Mouse (Mus musculus) limb, embryonic 15.5 days (tissue): ENCODE measurements around the gene Uts2. TPM values are rescaled to one million over a fixed set of nuclear protein-coding genes. Genes with fewer than 3 reads are reported as not detected.
A peak's percentile ranks its signal among the peaks of the same experiment; 100 is the strongest.

Source experiments
- ATAC-seq: fragments of 200-750 bp; cut with Nextera tagmentation; 2 replicates; pipeline ENCODE4 v1.8.0; 2017; ENCODE audit warnings: low read depth, moderate TSS enrichment; ENCODE audit not compliant: insufficient number of reproducible peaks, low FRiP score, low TSS enrichment
- H3K27ac ChIP-seq: fragments of 300-500 bp; sonication (generic); 2 replicates; pipeline ENCODE4 v1.5.1; 2015; ENCODE audit warnings: moderate library complexity, mild to moderate bottlenecking, inconsistent platforms
- H3K27me3 ChIP-seq: fragments of 300-500 bp; sonication (generic); 2 replicates; pipeline ENCODE4 v1.6.1; 2015; ENCODE audit warnings: inconsistent platforms
- H3K36me3 ChIP-seq: fragments of 300-500 bp; sonication (generic); 2 replicates; pipeline ENCODE4 v1.6.1; 2015; ENCODE audit warnings: inconsistent platforms
- H3K4me1 ChIP-seq: fragments of 300-500 bp; sonication (generic); 2 replicates; pipeline ENCODE4 v1.6.1; 2015; ENCODE audit warnings: inconsistent platforms
- H3K4me2 ChIP-seq: fragments of 300-500 bp; sonication (generic); 2 replicates; pipeline ENCODE4 v1.6.1; 2015; ENCODE audit warnings: mild to moderate bottlenecking, inconsistent platforms
- H3K4me3 ChIP-seq: fragments of 300-500 bp; sonication (generic); 2 replicates; pipeline ENCODE4 v1.5.1; 2015; ENCODE audit warnings: mild to moderate bottlenecking, inconsistent platforms
- H3K9ac ChIP-seq: fragments of 300-500 bp; sonication (generic); 2 replicates; pipeline ENCODE4 v1.6.1; 2015; ENCODE audit warnings: inconsistent platforms
- H3K9me3 ChIP-seq: fragments of 300-500 bp; sonication (generic); 2 replicates; pipeline ENCODE4 v1.6.1; 2016; ENCODE audit warnings: inconsistent platforms
- WGBS: fragments of 180-500 bp; shearing (Covaris S2); methylation state at CpG from one replicate; pipeline ENCODE4 v1.1.7; 2015; 5-methylcytosine and 5-hydroxymethylcytosine counted together
- polyA plus RNA-seq: library from polyadenylated mRNA; unstranded; fragments of >200 nt; fragmentation: Nextera tagmentation; extraction: Ambion mirVana; gene quantifications from 2 replicates; pipeline ENCODE4 v1.2.1, GENCODE M21; 2015

Uts2 gene
- not detected in 2 replicates for polyA plus RNA-seq

- H3K4me1 ChIP-seq = no peaks in the 10 kb centered on the region; the same call in 1 of the 2 replicates
- H3K27me3 ChIP-seq = no peaks in the 10 kb centered on the region
- H3K27ac ChIP-seq = no peak within 1 kb of the TSS
- H3K4me3 ChIP-seq = no peak within 1 kb of the TSS
- no peak within 1 kb of the TSS for H3K9ac ChIP-seq
- no peaks in the 10 kb centered on the region for H3K9me3 ChIP-seq
- 87% methylated on average over 7 of the region's 7 CpGs for WGBS
- no peak for ATAC-seq
- no peaks in the 10 kb centered on the region for H3K36me3 ChIP-seq
- H3K4me2 ChIP-seq = no peak within 1 kb of the TSS
Observed at GRCm38 (mm10) chr4:150996797-150997196, at the start of gene Uts2. Uts2 (plus strand) TSS chr4:150997097.

DNA sequence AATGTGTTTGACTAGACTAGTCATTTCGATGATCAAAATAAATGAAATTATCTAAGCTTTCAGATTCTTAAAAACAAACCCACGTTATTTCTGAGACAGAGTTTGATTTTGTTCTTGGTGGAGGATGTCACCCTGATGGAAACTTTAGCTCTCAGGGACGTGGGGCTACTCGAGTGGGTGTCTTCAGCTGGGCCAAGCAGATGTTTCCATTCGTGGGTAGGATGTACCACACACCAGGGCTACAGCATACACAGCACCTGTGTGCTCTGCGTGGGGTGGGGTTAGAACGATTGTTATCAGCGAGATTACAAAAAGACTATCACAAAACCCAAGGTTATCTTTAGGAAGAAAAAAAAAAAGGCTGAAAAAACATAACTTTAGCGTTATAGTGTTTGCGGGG is 45.9 kb upstream of the Uts2 start:
- H3K36me3 ChIP-seq = no peaks in the 10 kb centered on the region
- no peak overlapping the region for H3K4me3 ChIP-seq
- no peaks in the 10 kb centered on the region for H3K9me3 ChIP-seq
- H3K9ac ChIP-seq = no peak overlapping the region
- H3K4me1 ChIP-seq = no peaks in the 10 kb centered on the region
- H3K27me3 ChIP-seq = no peaks in the 10 kb centered on the region
- no peak overlapping the region for H3K27ac ChIP-seq
- WGBS = 82% methylated on average over 10 of the region's 10 CpGs
- H3K4me2 ChIP-seq = no peak overlapping the region
- ATAC-seq = no peak

DNA sequence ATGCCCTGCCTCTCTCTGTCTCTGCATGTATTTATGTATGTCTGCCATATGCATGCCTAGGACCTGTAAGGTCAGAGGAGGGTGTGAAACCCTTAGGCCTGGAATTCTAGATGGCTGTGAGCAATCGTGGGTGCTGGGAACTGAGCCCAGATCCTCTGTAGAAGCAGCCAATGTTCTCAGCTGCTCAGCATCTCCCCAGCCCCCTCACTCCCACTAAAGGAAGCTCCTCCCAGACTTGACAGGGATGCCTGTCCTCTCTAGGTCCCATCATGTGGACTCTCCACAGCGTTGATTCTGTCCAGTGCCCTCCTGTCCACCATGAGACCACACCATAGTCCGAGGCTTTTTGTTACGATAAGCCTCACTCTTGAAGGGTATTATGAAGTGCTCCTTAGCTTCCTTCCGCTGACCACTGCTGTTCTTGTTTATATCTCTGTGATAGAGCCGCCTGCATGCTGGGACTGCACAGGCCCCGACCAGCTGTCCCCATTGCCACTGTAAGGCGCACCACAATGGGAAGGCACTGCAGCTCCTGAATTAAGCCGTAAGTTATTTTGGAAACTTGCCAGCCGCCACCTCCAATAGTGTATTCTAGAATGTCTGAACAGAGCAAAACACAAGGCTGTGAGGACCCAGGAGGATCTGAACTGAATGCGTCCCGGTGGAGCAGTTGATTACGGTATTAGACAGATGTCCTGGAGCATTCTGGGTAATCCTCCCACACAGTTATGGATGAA is 40.4 kb upstream of the Uts2 start:
- no peaks in the 10 kb centered on the region for H3K4me1 ChIP-seq
- no peaks in the 10 kb centered on the region for H3K36me3 ChIP-seq
- ATAC-seq = peak; percentile 60; the same call in 1 of the 2 replicates
- no peaks in the 10 kb centered on the region for H3K9me3 ChIP-seq
- H3K4me3 ChIP-seq = no peak overlapping the region
- no peak overlapping the region for H3K4me2 ChIP-seq
- WGBS = 64% methylated on average over 13 of the region's 13 CpGs
- no peak overlapping the region for H3K27ac ChIP-seq
- no peaks in the 10 kb centered on the region for H3K27me3 ChIP-seq
- H3K9ac ChIP-seq = no peak overlapping the region

GRCm38 (mm10) chr4:150957106-150957458 is 39.8 kb upstream of the Uts2 start:
- no peak overlapping the region for H3K27ac ChIP-seq
- H3K4me2 ChIP-seq = no peak overlapping the region
- no peak overlapping the region for H3K4me3 ChIP-seq
- 48% methylated on average over 1 of the region's 1 CpGs for WGBS
- H3K27me3 ChIP-seq = no peaks in the 10 kb centered on the region
- no peaks in the 10 kb centered on the region for H3K9me3 ChIP-seq
- no peaks in the 10 kb centered on the region for H3K4me1 ChIP-seq
- ATAC-seq = no peak
- no peaks in the 10 kb centered on the region for H3K36me3 ChIP-seq
- no peak overlapping the region for H3K9ac ChIP-seq

GRCm38 (mm10) chr4:150958536-150958935 is 38.4 kb upstream of the Uts2 start:
- no peak overlapping the region for H3K27ac ChIP-seq
- ATAC-seq = no peak
- WGBS = 87% methylated on average over 7 of the region's 7 CpGs
- H3K4me1 ChIP-seq = no peaks in the 10 kb centered on the region
- H3K4me2 ChIP-seq = no peak overlapping the region
- H3K36me3 ChIP-seq = no peaks in the 10 kb centered on the region
- no peak overlapping the region for H3K4me3 ChIP-seq
- H3K9ac ChIP-seq = no peak overlapping the region
- H3K9me3 ChIP-seq = no peaks in the 10 kb centered on the region
- H3K27me3 ChIP-seq = no peaks in the 10 kb centered on the region

GRCm38 (mm10) chr4:150962231-150962630 is 34.7 kb upstream of the Uts2 start:
- no peak overlapping the region for H3K4me2 ChIP-seq
- peaks cover 4% of the 10 kb centered on the region; the same call in 1 of the 2 replicates for H3K4me1 ChIP-seq
- H3K9me3 ChIP-seq = no peaks in the 10 kb centered on the region
- 51% methylated on average over 6 of the region's 6 CpGs for WGBS
- no peak overlapping the region for H3K4me3 ChIP-seq
- no peak overlapping the region for H3K9ac ChIP-seq
- no peak for ATAC-seq
- H3K27me3 ChIP-seq = no peaks in the 10 kb centered on the region
- H3K36me3 ChIP-seq = no peaks in the 10 kb centered on the region
- no peak overlapping the region for H3K27ac ChIP-seq

DNA sequence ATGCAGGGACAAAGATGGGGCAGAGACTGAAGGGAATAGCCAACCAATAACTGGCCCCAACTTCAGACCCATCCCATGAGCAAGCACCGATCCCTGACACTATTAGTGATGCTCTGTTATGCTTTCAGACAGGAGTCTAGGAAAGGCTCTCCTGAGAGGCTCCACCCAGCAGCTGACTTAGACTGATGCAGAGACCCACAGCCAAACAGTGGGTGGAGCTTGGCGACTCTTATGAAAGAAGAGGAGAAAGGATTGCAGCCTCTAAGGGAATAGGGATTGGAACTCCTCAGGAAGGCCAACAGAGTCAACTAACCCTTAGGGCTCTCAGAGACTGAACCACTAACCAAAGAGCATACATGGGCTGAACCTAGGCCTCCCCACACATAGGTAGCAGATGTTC is 33.2 kb upstream of the Uts2 start:
- Histone ChIP-seq H3K4me1 (peaks cover 4% of the 10 kb centered on the region; the same call in 1 of the 2 replicates), H3K36me3 (no peaks in the 10 kb centered on the region), H3K9ac (no peak overlapping the region), H3K4me2 (no peak overlapping the region), H3K4me3 (no peak overlapping the region), H3K27ac (no peak overlapping the region), H3K27me3 (no peaks in the 10 kb centered on the region), H3K9me3 (no peaks in the 10 kb centered on the region)
- no peak for ATAC-seq
- 71% methylated on average over 2 of the region's 2 CpGs for WGBS

GRCm38 (mm10) chr4:150964635-150965554 is 32.0 kb upstream of the Uts2 start:
- 0 out of 2 replicates have a peak, but pooled peaks have one; percentile 46 for ATAC-seq
- 10% methylated on average over 25 of the region's 25 CpGs for WGBS
- Histone ChIP-seq H3K36me3 (no peaks in the 10 kb centered on the region), H3K4me1 (peaks cover 4% of the 10 kb centered on the region; the same call in 1 of the 2 replicates), H3K9me3 (no peaks in the 10 kb centered on the region), H3K9ac (no peak overlapping the region), H3K4me3 (peak overlapping the region; percentile 19), H3K4me2 (peak overlapping the region; percentile 40), H3K27ac (no peak overlapping the region), H3K27me3 (no peaks in the 10 kb centered on the region)

GRCm38 (mm10) chr4:150965555-150965951 is 31.3 kb upstream of the Uts2 start:
- Histone ChIP-seq H3K4me3 (no peak overlapping the region), H3K27ac (no peak overlapping the region), H3K9me3 (no peaks in the 10 kb centered on the region), H3K4me1 (peaks cover 4% of the 10 kb centered on the region; the same call in 1 of the 2 replicates), H3K9ac (no peak overlapping the region), H3K36me3 (no peaks in the 10 kb centered on the region), H3K4me2 (no peak overlapping the region), H3K27me3 (no peaks in the 10 kb centered on the region)
- no peak for ATAC-seq
- WGBS = 69% methylated on average over 11 of the region's 11 CpGs

DNA sequence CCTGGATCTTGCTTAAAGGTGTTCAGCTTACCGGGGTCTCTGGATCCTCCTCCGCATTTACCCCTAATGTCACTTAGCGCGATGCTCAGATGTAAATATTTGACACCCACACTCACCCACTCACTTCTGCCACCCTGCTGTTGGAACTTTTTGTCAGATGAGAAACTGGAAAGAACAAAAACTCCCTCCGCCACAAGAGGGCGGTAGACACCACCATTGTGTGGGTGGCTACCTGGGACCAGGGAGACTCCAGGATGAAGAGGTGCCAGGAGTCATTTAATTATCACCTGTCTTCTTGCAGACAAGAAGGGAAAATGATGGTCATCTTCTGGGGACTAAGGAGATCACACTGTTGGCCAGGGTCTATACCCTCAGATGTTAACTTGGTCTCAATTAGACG is 30.3 kb upstream of the Uts2 start:
- WGBS = 20% methylated on average over 7 of the region's 7 CpGs
- H3K9ac ChIP-seq = no peak overlapping the region
- H3K36me3 ChIP-seq = no peaks in the 10 kb centered on the region
- H3K9me3 ChIP-seq = no peaks in the 10 kb centered on the region
- no peak overlapping the region for H3K4me2 ChIP-seq
- H3K4me1 ChIP-seq = peaks cover 4% of the 10 kb centered on the region; the same call in 1 of the 2 replicates
- H3K27ac ChIP-seq = no peak overlapping the region
- H3K27me3 ChIP-seq = no peaks in the 10 kb centered on the region
- ATAC-seq = no peak
- no peak overlapping the region for H3K4me3 ChIP-seq

DNA sequence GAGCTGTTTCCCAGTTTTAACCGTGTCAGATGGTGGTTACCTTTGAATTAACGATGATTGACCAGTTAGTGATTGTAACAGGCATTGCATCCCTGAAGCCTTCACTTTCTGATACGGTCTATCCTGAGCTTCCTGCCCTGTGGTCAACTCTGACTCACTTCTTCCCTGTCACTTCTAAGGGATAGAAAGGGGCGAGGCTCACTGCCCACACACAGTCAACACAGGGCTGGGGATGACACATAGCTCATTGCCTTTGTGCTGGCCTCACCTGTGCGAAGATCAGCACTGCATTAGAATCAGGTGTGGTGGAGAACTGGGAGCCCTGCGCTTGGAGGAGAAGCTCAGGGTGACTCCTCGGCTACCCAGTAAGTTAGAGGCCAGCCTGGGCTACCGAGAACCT is 27.9 kb upstream of the Uts2 start:
- H3K9ac ChIP-seq = no peak overlapping the region
- no peak for ATAC-seq
- no peak overlapping the region for H3K4me2 ChIP-seq
- H3K27ac ChIP-seq = no peak overlapping the region
- WGBS = 85% methylated on average over 8 of the region's 8 CpGs
- peaks cover 4% of the 10 kb centered on the region; the same call in 1 of the 2 replicates for H3K4me1 ChIP-seq
- no peaks in the 10 kb centered on the region for H3K36me3 ChIP-seq
- no peaks in the 10 kb centered on the region for H3K27me3 ChIP-seq
- H3K4me3 ChIP-seq = no peak overlapping the region
- H3K9me3 ChIP-seq = no peaks in the 10 kb centered on the region

DNA sequence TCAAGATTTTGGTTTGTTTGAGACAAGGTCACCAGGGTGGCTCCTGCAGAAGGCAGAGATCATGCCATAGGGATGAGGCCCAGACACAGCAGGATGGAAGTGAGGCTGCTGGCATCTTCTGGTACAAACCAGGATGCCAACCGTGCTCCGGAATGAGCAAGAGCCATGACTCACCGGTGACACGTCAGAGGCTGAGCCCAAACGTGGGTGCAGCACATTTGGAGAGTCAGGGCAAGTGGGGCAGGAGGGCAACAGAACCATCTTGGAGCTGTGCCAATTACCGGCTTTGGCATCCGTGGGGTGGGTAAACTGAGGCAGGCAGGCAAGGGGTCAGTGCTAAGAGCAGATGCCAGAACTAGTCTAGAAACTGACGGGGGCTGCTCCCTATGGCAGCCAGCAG is 23.6 kb upstream of the Uts2 start:
- no peak overlapping the region for H3K27ac ChIP-seq
- H3K4me3 ChIP-seq = no peak overlapping the region
- no peaks in the 10 kb centered on the region for H3K4me1 ChIP-seq
- no peak for ATAC-seq
- H3K9me3 ChIP-seq = no peaks in the 10 kb centered on the region
- no peaks in the 10 kb centered on the region for H3K27me3 ChIP-seq
- WGBS = 80% methylated on average over 8 of the region's 8 CpGs
- H3K4me2 ChIP-seq = no peak overlapping the region
- H3K9ac ChIP-seq = no peak overlapping the region
- H3K36me3 ChIP-seq = no peaks in the 10 kb centered on the region
